In the genomic region with DNA sequence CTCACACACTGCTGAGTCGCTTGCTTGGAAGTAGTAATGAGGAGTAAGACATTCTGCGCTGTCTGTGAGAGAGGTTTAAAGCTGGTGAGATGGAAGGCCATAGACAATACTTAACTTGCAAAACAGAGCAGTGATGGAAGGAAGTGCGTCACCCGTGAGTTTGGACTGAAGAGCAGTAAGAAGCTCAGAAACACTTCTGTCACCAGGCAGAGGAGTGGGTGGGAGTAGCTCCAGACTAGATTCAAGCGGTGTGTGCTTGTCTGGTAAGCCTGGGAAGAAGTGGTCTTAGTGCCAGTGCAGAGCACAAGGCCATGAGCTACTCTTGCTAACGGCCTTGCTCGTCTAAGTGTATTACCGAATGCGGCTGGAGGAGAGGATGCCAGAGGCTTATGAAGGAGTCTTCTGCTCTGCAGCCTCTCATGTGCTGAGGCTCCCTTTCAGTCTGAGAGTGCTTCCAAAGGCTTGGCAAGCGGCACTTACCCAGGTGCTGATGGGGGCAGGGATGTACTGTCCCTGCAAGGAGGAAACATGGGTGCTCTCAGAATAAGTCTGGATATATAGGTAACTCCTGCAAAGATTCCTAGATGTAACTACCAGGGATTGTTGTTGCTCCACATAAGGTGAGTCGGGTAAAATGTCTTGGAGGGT, we compare ENCODE assay signal across 19 mouse cellular contexts. TPM values are rescaled to one million over a fixed set of nuclear protein-coding genes. Genes with fewer than 3 reads are reported as not detected.
DNase-seq lines count a peak whose midpoint lies in the region; ATAC-seq lines count a peak whose summit lies in the region.
"Had no signal": no experiment of that assay in that cellular context is flagged by ENCODE, and none has a peak within 500 bp of the region (broad histone marks: within the 10 kb centered on the region; RNA-seq: fewer than 3 reads in every experiment).

No protein-coding gene starts in this region.

- H3K4me2 ChIP-seq in heart, embryonic 12.5 days, result no peak overlapping the region
- H3K4me2 ChIP-seq: embryonic facial prominence, embryonic 13.5 days; limb, embryonic 12.5 days; neural tube, embryonic 13.5 days had no signal

- peak; percentile 66 for DNase-seq in heart, adult 11 months
- DNase-seq in right cerebral cortex, adult 18-20 months, result peak; percentile 67
- DNase-seq in right cerebral cortex, postnatal 14 days, result no peak
- peak; percentile 72 to 81 for DNase-seq in cerebellum, postnatal 25 days
- DNase-seq in urinary bladder, postnatal 36 days (ENCODE audit: low spot score in 2 of 2), result no peak
- no peak for DNase-seq in spleen, postnatal 14 days (ENCODE audit: low spot score in 2 of 2)
- DNase-seq: kidney, adult 2 months; kidney, postnatal 36 days; thymus, postnatal 4 days had no signal

- ATAC-seq in heart, embryonic 12.5 days (ENCODE audit: insufficient number of reproducible peaks, low FRiP score), result no peak
- ATAC-seq: hindbrain, postnatal 0 days; lung, postnatal 0 days had no signal

- peaks cover 58% of the 10 kb centered on the region for H3K36me3 ChIP-seq in heart, embryonic 12.5 days

- H3K9ac ChIP-seq in heart, embryonic 12.5 days, result no peak overlapping the region
- H3K9ac ChIP-seq: embryonic facial prominence, embryonic 13.5 days; limb, embryonic 12.5 days; liver, embryonic 14.5 days; neural tube, embryonic 13.5 days had no signal

- no peak overlapping the region for H3K27ac ChIP-seq in heart, embryonic 12.5 days (ENCODE audit: poor library complexity, severe bottlenecking)
- H3K27ac ChIP-seq: embryonic facial prominence, embryonic 13.5 days; forebrain, embryonic 10.5 days; heart, embryonic 10.5 days; hindbrain, postnatal 0 days; limb, embryonic 12.5 days; liver, embryonic 14.5 days; neural tube, embryonic 13.5 days; stomach, postnatal 0 days had no signal

- no peak overlapping the region for H3K4me3 ChIP-seq in heart, embryonic 12.5 days
- H3K4me3 ChIP-seq: embryonic facial prominence, embryonic 13.5 days; forebrain, embryonic 10.5 days; heart, embryonic 10.5 days; limb, embryonic 12.5 days; neural tube, embryonic 13.5 days had no signal

- peaks cover 4% of the 10 kb centered on the region; the same call in 1 of the 2 replicates for H3K4me1 ChIP-seq in heart, embryonic 12.5 days (replicated peaks)
- H3K4me1 ChIP-seq: embryonic facial prominence, embryonic 13.5 days; forebrain, embryonic 10.5 days; heart, embryonic 10.5 days; limb, embryonic 12.5 days; neural tube, embryonic 13.5 days had no signal

- no peaks in the 10 kb centered on the region for H3K27me3 ChIP-seq in heart, embryonic 12.5 days (replicated peaks)
- H3K27me3 ChIP-seq: embryonic facial prominence, embryonic 13.5 days; limb, embryonic 12.5 days; neural tube, embryonic 13.5 days had no signal

- WGBS in heart, embryonic 12.5 days, result 89% methylated on average over 11 of the region's 11 CpGs

- H3K9me3 ChIP-seq in heart, embryonic 12.5 days (replicated peaks), result no peaks in the 10 kb centered on the region
- H3K9me3 ChIP-seq: embryonic facial prominence, embryonic 13.5 days; forebrain, embryonic 10.5 days; heart, embryonic 10.5 days; limb, embryonic 12.5 days; neural tube, embryonic 13.5 days had no signal

RNA-seq across cellular contexts. Expression of gene Tomm34, which starts 27.8 kb away (rescaled TPM):
- 55.7 and 56.6 TPM in 2 replicates for polyA plus RNA-seq in heart, embryonic 12.5 days (2016; fragmentation: Nextera tagmentation; extraction: Ambion mirVana)

RNA-seq across cellular contexts. Expression of gene Stk4, which starts 28.6 kb away (rescaled TPM):
- polyA plus RNA-seq in heart, embryonic 12.5 days (2016; fragmentation: Nextera tagmentation; extraction: Ambion mirVana), result 22.1 and 23.4 TPM in 2 replicates

Comparison
In these comparisons a context has a peak if more than half of its experiments do, and no peak if none do; other contexts are left out.
1. DNase-seq: peak in heart, adult 11 months (single experiment), right cerebral cortex, adult 18-20 months (single experiment) and cerebellum, postnatal 25 days (2 of 2); none in right cerebral cortex, postnatal 14 days (single experiment), urinary bladder, postnatal 36 days (0 of 2) and spleen, postnatal 14 days (0 of 2).